Mouse (Mus musculus) ES-Bruce4 (cell line): ENCODE measurements at regions not wholly inside any gene's neighbourhood (a gene's known extent, or its start where the extent isn't known, plus 50 kb on each side); places are given as distances from the start of the nearest gene placed in this dataset.

ENCODE experiments used
- CTCF ChIP-seq: IDR thresholded peaks from one replicate; pipeline ENCODE4 v1.8.1; 2011; ENCODE audit warnings: low read depth, low read length
- POLR2A ChIP-seq: IDR thresholded peaks from one replicate; pipeline ENCODE4 v1.8.1; 2011; ENCODE audit warnings: low read length; ENCODE audit not compliant: insufficient read depth

- TF ChIP-seq CTCF (no peak), POLR2A (no peak)
Measured at GRCm38 (mm10) chr8:92286841-92287811, 70.3 kb upstream of the Irx5 start.
